Mouse (Mus musculus): ENCODE data around the gene Bcl2l13. TPM values are rescaled to one million over a fixed set of nuclear protein-coding genes. Genes with fewer than 3 reads are reported as not detected.

Gene Bcl2l13
- total and polyA plus RNA-seq, 2 experiments from 2014 or later: 30.9 to 32.4 TPM

DNA sequence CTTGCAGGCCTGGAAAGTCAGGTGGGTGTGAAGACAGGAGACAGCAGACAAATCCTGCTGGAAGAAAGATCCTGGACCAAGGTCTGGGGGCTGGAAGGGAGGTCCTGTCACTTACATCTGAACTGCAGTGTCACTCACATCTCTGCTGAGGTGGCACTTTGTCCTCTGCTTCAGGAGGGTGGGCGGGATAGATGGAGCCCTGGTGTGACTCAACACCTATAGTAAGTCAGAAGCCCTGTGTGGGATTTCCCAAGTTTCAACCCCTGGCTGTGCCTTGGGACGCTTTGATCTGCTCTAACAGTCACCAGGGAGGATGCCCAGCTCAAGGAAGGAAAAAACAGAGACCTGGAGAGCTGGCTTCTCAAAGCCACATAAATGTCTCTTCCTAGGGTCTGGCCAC lies 90.9 kb downstream of the Bcl2l13 start:
- peaks cover 10% of the 10 kb centered on the region; the same call in 1 of the 2 replicates for H3K36me3 ChIP-seq (replicated peaks; ENCODE audit: control insufficient read depth, insufficient read depth, low read length)
- no peaks in the 10 kb centered on the region; the same call in 1 of the 2 replicates for H3K4me1 ChIP-seq (ENCODE audit: control insufficient read depth, insufficient read depth)
- no peaks in the 10 kb centered on the region for H3K9me3 ChIP-seq (replicated peaks; ENCODE audit: control insufficient read depth, low read length)
- H3K27me3 ChIP-seq (ENCODE audit: control insufficient read depth, insufficient read depth, low read length): no peaks in the 10 kb centered on the region
- no peak overlapping the region for H3K4me2 ChIP-seq (ENCODE audit: low read depth, low read length)
- 50% methylated on average over 2 of the region's 2 CpGs for WGBS
- ATAC-seq (ENCODE audit: insufficient read depth, low read depth): no peak
- no peak overlapping the region for H3K4me3 ChIP-seq (ENCODE audit: low read depth, low read length)
- H3K27ac ChIP-seq (ENCODE audit: low read depth): no peak overlapping the region
- TF ChIP-seq EP300 (IDR thresholded peaks at IDR 0.05; ENCODE audit: low read depth): no peak
- no peak for TF ChIP-seq CTCF (IDR thresholded peaks at IDR 0.05; ENCODE audit: low read depth)
- DNase-seq (ENCODE audit: low spot score): no peak
- no peak overlapping the region for H3K9ac ChIP-seq (replicated peaks; ENCODE audit: low read depth, low read length)

DNA sequence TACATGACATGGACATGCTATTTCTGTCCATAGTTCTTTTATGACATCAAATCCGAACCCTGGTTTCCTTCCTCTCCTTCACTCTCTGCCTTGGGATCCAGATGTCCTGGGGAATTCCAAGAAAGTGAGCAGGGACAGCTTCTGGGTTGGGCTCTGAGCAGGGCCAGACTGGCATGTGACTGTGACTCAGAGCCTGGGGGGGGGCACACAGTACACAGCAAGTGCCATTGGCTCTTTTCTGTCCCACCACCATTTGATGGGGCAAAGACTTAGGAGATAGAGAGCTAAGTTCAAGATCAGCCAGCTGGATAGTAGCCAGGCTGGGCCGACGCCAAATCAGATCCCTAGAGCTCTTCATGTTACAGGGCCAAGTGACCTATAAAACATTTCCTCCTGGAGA lies 91.8 kb downstream of the Bcl2l13 start:
- DNase-seq (ENCODE audit: low spot score): peak; percentile 39
- H3K4me1 ChIP-seq (ENCODE audit: control insufficient read depth, insufficient read depth): peaks cover 4% of the 10 kb centered on the region
- peak; percentile 44; the same call in 1 of the 2 replicates for ATAC-seq (ENCODE audit: insufficient read depth, low read depth)
- peaks cover 15% of the 10 kb centered on the region; the same call in 1 of the 2 replicates for H3K36me3 ChIP-seq (replicated peaks; ENCODE audit: control insufficient read depth, insufficient read depth, low read length)
- no peaks in the 10 kb centered on the region for H3K27me3 ChIP-seq (ENCODE audit: control insufficient read depth, insufficient read depth, low read length)
- TF ChIP-seq CTCF (IDR thresholded peaks at IDR 0.05; ENCODE audit: low read depth): no peak
- H3K4me2 ChIP-seq (ENCODE audit: low read depth, low read length): no peak overlapping the region
- WGBS: 42% methylated on average over 3 of the region's 3 CpGs
- no peak overlapping the region for H3K9ac ChIP-seq (replicated peaks; ENCODE audit: low read depth, low read length)
- H3K27ac ChIP-seq (ENCODE audit: low read depth): no peak overlapping the region
- H3K9me3 ChIP-seq (replicated peaks; ENCODE audit: control insufficient read depth, low read length): no peaks in the 10 kb centered on the region
- H3K4me3 ChIP-seq (ENCODE audit: low read depth, low read length): no peak overlapping the region

DNA sequence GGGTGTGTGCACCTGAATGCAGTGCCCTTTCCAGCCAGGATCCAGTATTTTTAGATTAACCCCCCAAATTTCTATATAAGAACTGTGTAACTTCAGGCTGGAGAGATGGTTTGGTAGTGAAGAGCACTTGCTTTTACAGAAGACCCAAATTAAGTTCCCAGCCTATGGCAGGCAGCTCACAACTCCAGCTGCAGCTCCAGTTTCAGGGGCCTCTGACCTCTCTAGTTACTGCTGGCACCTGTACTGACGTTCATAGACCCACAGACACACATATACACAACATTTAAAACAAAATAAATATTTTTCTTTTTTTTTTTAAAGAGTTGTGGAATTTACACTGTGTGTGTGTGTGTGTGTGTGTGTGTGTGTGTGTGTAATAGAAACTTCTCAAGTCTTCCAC lies 93.4 kb downstream of the Bcl2l13 start:
- H3K4me3 ChIP-seq (ENCODE audit: low read depth, low read length): no peak overlapping the region
- no peak overlapping the region; the same call in 1 of the 2 replicates for H3K27ac ChIP-seq (ENCODE audit: low read depth)
- WGBS: 54% methylated on average over 1 of the region's 1 CpGs
- TF ChIP-seq EP300 (IDR thresholded peaks at IDR 0.05; ENCODE audit: low read depth) (no peak), CTCF (IDR thresholded peaks at IDR 0.05; ENCODE audit: low read depth) (no peak)
- ATAC-seq (ENCODE audit: insufficient read depth, low read depth): no peak
- peaks cover 6% of the 10 kb centered on the region for H3K4me1 ChIP-seq (ENCODE audit: control insufficient read depth, insufficient read depth)
- H3K9ac ChIP-seq (replicated peaks; ENCODE audit: low read depth, low read length): no peak overlapping the region
- peaks cover 30% of the 10 kb centered on the region for H3K36me3 ChIP-seq (replicated peaks; ENCODE audit: control insufficient read depth, insufficient read depth, low read length)
- no peaks in the 10 kb centered on the region for H3K9me3 ChIP-seq (replicated peaks; ENCODE audit: control insufficient read depth, low read length)
- DNase-seq (ENCODE audit: low spot score): no peak
- H3K4me2 ChIP-seq (ENCODE audit: low read depth, low read length): no peak overlapping the region
- H3K27me3 ChIP-seq (ENCODE audit: control insufficient read depth, insufficient read depth, low read length): no peaks in the 10 kb centered on the region

DNA sequence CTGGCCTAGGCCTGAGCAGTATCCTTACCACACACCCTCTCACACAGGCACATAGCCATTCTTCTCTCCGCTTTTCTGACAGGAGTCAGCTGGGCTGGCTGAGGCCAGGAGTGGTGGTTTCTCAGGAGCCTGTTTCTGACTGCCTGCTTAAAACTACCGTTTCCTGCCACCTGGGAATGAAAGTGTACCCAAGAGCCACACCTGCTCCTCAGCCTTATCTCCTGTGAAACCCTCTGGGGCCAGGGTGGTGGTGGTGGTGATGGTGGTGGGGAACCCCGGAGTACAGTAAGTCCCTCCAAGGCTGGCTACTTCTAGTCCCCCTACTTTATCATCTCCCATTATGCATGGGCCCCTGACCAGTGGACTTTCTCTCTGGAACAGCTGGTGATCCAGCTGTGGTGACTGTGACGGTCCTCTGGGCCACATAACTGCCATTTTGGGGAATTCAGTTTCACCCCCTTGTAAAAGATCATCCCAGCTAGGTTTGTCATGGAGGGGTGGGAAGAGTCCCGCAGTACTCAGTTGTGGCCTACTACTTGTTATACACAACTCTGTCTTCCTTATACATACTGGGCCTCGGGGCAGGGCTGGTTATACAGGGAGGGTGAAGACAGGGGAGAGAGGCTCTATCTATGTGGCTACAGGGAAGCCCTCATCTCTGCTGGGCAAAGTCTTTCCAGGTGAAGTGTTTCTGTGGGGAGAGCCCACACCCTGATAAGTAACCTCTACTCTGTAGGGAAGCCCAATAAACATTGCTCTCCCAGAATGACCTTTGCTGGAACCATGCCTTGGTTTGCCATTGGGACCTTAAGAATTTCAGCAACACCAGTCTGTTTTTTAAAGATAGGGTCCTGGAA lies 94.7 kb downstream of the Bcl2l13 start:
- TF ChIP-seq CTCF (IDR thresholded peaks at IDR 0.05; ENCODE audit: low read depth): no peak
- TF ChIP-seq EP300 (IDR thresholded peaks at IDR 0.05; ENCODE audit: low read depth): no peak
- ATAC-seq (ENCODE audit: insufficient read depth, low read depth) (no peak), DNase-seq (ENCODE audit: low spot score) (no peak)
- no peaks in the 10 kb centered on the region for H3K9me3 ChIP-seq (replicated peaks; ENCODE audit: control insufficient read depth, low read length)
- H3K27me3 ChIP-seq (ENCODE audit: control insufficient read depth, insufficient read depth, low read length): no peaks in the 10 kb centered on the region
- H3K27ac ChIP-seq (ENCODE audit: low read depth): peak overlapping the region; percentile 56; the same call in 1 of the 2 replicates
- peaks cover 6% of the 10 kb centered on the region for H3K4me1 ChIP-seq (ENCODE audit: control insufficient read depth, insufficient read depth)
- H3K36me3 ChIP-seq (replicated peaks; ENCODE audit: control insufficient read depth, insufficient read depth, low read length): peaks cover 42% of the 10 kb centered on the region
- H3K4me2 ChIP-seq (ENCODE audit: low read depth, low read length): no peak overlapping the region
- no peak overlapping the region for H3K4me3 ChIP-seq (ENCODE audit: low read depth, low read length)
- no peak overlapping the region for H3K9ac ChIP-seq (replicated peaks; ENCODE audit: low read depth, low read length)
- WGBS: 80% methylated on average over 6 of the region's 6 CpGs

DNA sequence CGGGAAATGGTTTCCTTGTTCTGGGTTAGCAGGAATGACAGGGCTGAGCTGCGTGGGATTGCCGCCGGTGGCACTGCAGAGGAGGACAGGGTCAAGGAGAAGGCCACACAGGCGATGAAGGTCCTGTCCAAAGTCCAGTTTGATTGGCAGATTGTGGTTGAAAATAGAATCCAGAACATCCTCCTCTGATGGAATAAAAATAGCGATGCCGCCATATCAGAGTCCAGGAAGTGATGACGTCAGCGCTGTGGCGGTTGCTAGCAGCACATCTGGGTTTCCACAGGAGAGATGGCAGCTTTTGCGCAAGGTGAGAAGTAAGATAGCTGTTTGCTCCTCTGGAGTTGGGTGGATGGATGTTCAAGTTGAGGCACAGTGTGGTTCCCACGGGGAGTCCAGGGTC lies 96.6 kb downstream of the Bcl2l13 start:
- Histone ChIP-seq H3K27me3 (ENCODE audit: control insufficient read depth, insufficient read depth, low read length) (no peaks in the 10 kb centered on the region), H3K9ac (replicated peaks; ENCODE audit: low read depth, low read length) (no peak overlapping the region), H3K36me3 (replicated peaks; ENCODE audit: control insufficient read depth, insufficient read depth, low read length) (peaks cover 52% of the 10 kb centered on the region), H3K4me1 (ENCODE audit: control insufficient read depth, insufficient read depth) (peaks cover 6% of the 10 kb centered on the region), H3K4me3 (ENCODE audit: low read depth, low read length) (no peak overlapping the region), H3K4me2 (ENCODE audit: low read depth, low read length) (no peak overlapping the region; the same call in 1 of the 2 replicates), H3K9me3 (replicated peaks; ENCODE audit: control insufficient read depth, low read length) (no peaks in the 10 kb centered on the region), H3K27ac (ENCODE audit: low read depth) (peak overlapping the region; percentile 47; the same call in 1 of the 2 replicates)
- TF ChIP-seq EP300 (IDR thresholded peaks at IDR 0.05; ENCODE audit: low read depth): no peak
- TF ChIP-seq CTCF (IDR thresholded peaks at IDR 0.05; ENCODE audit: low read depth): no peak
- whole genome bisulfite sequencing: 28% methylated on average over 12 of the region's 12 CpGs
- peak; percentile 25; the same call in 1 of the 2 replicates for ATAC-seq (ENCODE audit: insufficient read depth, low read depth)
- DNase-seq (ENCODE audit: low spot score): peak; percentile 60
